12 mouse cellular contexts compared by ENCODE assay signal in genomic region chr13:54345885-54346647, GRCm38 (mm10). TPM values are rescaled to one million over a fixed set of nuclear protein-coding genes. Genes with fewer than 3 reads are reported as not detected.
A peak's percentile ranks its signal among the peaks of the same experiment; 100 is the strongest.
DNase-seq lines count a peak whose midpoint lies in the region; ATAC-seq and TF ChIP-seq lines count a peak whose summit lies in the region.
"Had no signal": no experiment of that assay in that cellular context is flagged by ENCODE, and none has a peak within 500 bp of the region (broad histone marks: within the 10 kb centered on the region; RNA-seq: fewer than 3 reads in every experiment).

No protein-coding gene starts in this region.

- H3K4me3 ChIP-seq in forebrain, embryonic 14.5 days (ENCODE audit: low read depth, low read length) = no peak overlapping the region
- no peak overlapping the region for H3K4me3 ChIP-seq in midbrain, embryonic 10.5 days
- no peak overlapping the region for H3K4me3 ChIP-seq in intestine, postnatal 0 days (ENCODE audit: low read depth, low read length)
- H3K4me3 ChIP-seq: heart, adult 2 months; limb, embryonic 12.5 days had no signal

- H3K9ac ChIP-seq in forebrain, embryonic 14.5 days (ENCODE audit: low read length) = no peak overlapping the region
- H3K9ac ChIP-seq in intestine, postnatal 0 days (ENCODE audit: low read depth, low read length) = no peak overlapping the region
- H3K9ac ChIP-seq: limb, embryonic 12.5 days had no signal

- WGBS in forebrain, embryonic 14.5 days = 31% methylated on average over 15 of the region's 15 CpGs
- WGBS in midbrain, embryonic 10.5 days = 83% methylated on average over 15 of the region's 15 CpGs
- 75% methylated on average over 15 of the region's 15 CpGs for WGBS in intestine, postnatal 0 days

- H3K27me3 ChIP-seq in forebrain, embryonic 14.5 days (replicated peaks; ENCODE audit: control insufficient read depth, insufficient read depth, low read length) = no peaks in the 10 kb centered on the region
- no peaks in the 10 kb centered on the region for H3K27me3 ChIP-seq in midbrain, embryonic 10.5 days (ENCODE audit: low read depth, poor library complexity, severe bottlenecking)
- no peaks in the 10 kb centered on the region for H3K27me3 ChIP-seq in intestine, postnatal 0 days (replicated peaks; ENCODE audit: control insufficient read depth, insufficient read depth, low read length)
- H3K27me3 ChIP-seq: limb, embryonic 12.5 days had no signal

- no peak overlapping the region for H3K4me2 ChIP-seq in forebrain, embryonic 14.5 days (ENCODE audit: low read length)
- no peak overlapping the region for H3K4me2 ChIP-seq in intestine, postnatal 0 days (replicated peaks; ENCODE audit: low read depth)
- H3K4me2 ChIP-seq: limb, embryonic 12.5 days had no signal

- peaks cover 8% of the 10 kb centered on the region; the same call in 1 of the 2 replicates for H3K4me1 ChIP-seq in forebrain, embryonic 14.5 days (ENCODE audit: control insufficient read depth, insufficient read depth, low read length)
- peaks cover 10% of the 10 kb centered on the region; the same call in 1 of the 2 replicates for H3K4me1 ChIP-seq in midbrain, embryonic 10.5 days
- H3K4me1 ChIP-seq in intestine, postnatal 0 days (replicated peaks; ENCODE audit: control insufficient read depth, insufficient read depth, low read length) = no peaks in the 10 kb centered on the region
- H3K4me1 ChIP-seq: limb, embryonic 12.5 days had no signal

- DNase-seq in cerebellum, adult 9-10 months = peak; percentile 66
- no peak for DNase-seq in cerebellum, postnatal 4 days (ENCODE audit: low spot score in 2 of 2)
- peak; percentile 80 for DNase-seq in Muller cell, postnatal 12 days (ENCODE audit: inconsistent ontology term)
- peak; percentile 91 for DNase-seq in forebrain, embryonic 14.5 days (ENCODE audit: low spot score)
- DNase-seq in midbrain, embryonic 10.5 days (ENCODE audit: low spot score) = no peak
- DNase-seq in frontal cortex, adult 2 months (ENCODE audit: extremely low spot score in 1 of 2, low spot score in 1 of 2) = no peak
- DNase-seq: heart, adult 2 months; kidney, postnatal 4 days; lung, postnatal 36 days had no signal

- ATAC-seq in forebrain, embryonic 14.5 days = peak; percentile 98
- no peak for ATAC-seq in erythroblast, adult 5-6 weeks (replicated peaks; ENCODE audit: low FRiP score, poor library complexity, severe bottlenecking)
- no peak for ATAC-seq in intestine, postnatal 0 days

- no peaks in the 10 kb centered on the region for H3K9me3 ChIP-seq in forebrain, embryonic 14.5 days (replicated peaks; ENCODE audit: control insufficient read depth, low read length)
- no peaks in the 10 kb centered on the region for H3K9me3 ChIP-seq in midbrain, embryonic 10.5 days (replicated peaks)
- H3K9me3 ChIP-seq in intestine, postnatal 0 days (ENCODE audit: control insufficient read depth) = no peaks in the 10 kb centered on the region

- H3K36me3 ChIP-seq in forebrain, embryonic 14.5 days (ENCODE audit: control insufficient read depth, insufficient read depth, low read length) = no peaks in the 10 kb centered on the region
- no peaks in the 10 kb centered on the region for H3K36me3 ChIP-seq in midbrain, embryonic 10.5 days
- H3K36me3 ChIP-seq in intestine, postnatal 0 days (ENCODE audit: control insufficient read depth, insufficient read depth) = no peaks in the 10 kb centered on the region

- peak overlapping the region; percentile 84 for H3K27ac ChIP-seq in forebrain, embryonic 14.5 days (ENCODE audit: low read depth, low read length)
- H3K27ac ChIP-seq in midbrain, embryonic 10.5 days (replicated peaks) = peak overlapping the region; percentile 49
- no peak overlapping the region for H3K27ac ChIP-seq in intestine, postnatal 0 days (ENCODE audit: low read depth, low read length)
- H3K27ac ChIP-seq: heart, adult 2 months; limb, embryonic 12.5 days had no signal

- no peak for TF ChIP-seq CTCF in intestine, postnatal 0 days (IDR thresholded peaks at IDR 0.05; ENCODE audit: low read depth)

RNA-seq across cellular contexts. Expression of gene Cplx2, which starts 25.1 kb away (rescaled TPM):
- polyA plus RNA-seq in forebrain, embryonic 14.5 days (2014; fragmentation: Nextera tagmentation; extraction: Ambion mirVana) = 23.4 and 25.7 TPM in 2 replicates
- 9.9 and 15.3 TPM in 2 replicates for polyA plus RNA-seq in midbrain, embryonic 10.5 days (2016; fragmentation: Nextera tagmentation; extraction: Ambion mirVana)
- not detected in 2 replicates for total RNA-seq in erythroblast, adult 5-6 weeks (2015; ENCODE audit: low replicate concordance)
- total RNA-seq in erythroblast, adult 5-6 weeks (2017; ENCODE audit: low replicate concordance) = 0.34 TPM in 1 of 2 replicates, not detected in the other
- 389 and 416 TPM in 2 replicates for polyA plus RNA-seq in frontal cortex, adult 2 months (2012; rRNA removed)
- polyA plus RNA-seq in intestine, postnatal 0 days (2015; fragmentation: Nextera tagmentation; extraction: Ambion mirVana) = 2.2 and 2.6 TPM in 2 replicates

Comparison
In these comparisons a context has a peak if more than half of its experiments do, and no peak if none do; other contexts are left out.
1. DNase-seq: peak in cerebellum, adult 9-10 months (single experiment), Muller cell, postnatal 12 days (single experiment) and forebrain, embryonic 14.5 days (single experiment); none in cerebellum, postnatal 4 days (0 of 2), midbrain, embryonic 10.5 days (single experiment) and frontal cortex, adult 2 months (0 of 2).
2. RNA of gene Cplx2, which starts 25.1 kb away (polyA plus RNA-seq): 389 to 416 TPM in frontal cortex, adult 2 months; 23.4 to 25.7 TPM in forebrain, embryonic 14.5 days, 9.9 to 15.3 TPM in midbrain, embryonic 10.5 days and 2.2 to 2.6 TPM in intestine, postnatal 0 days; every median in the first group is over 10 times any median in the second.